Mouse (Mus musculus) neural tube, embryonic 13.5 days (tissue): Measurements from ENCODE around the gene Tigd4. TPM values are rescaled to one million over a fixed set of nuclear protein-coding genes. Genes with fewer than 3 reads are reported as not detected.
A peak's percentile ranks its signal among the peaks of the same experiment; 100 is the strongest.
"Not testable (repeated sequence)": the region's sequence is repeated elsewhere in the genome, so short reads cannot be mapped to it uniquely, and the experiment has no call there.

Experiments used
- ATAC-seq: fragments of 200-750 bp; cut with Nextera tagmentation; 2 replicates; pipeline ENCODE4 v1.8.0; 2017; ENCODE audit warnings: low read depth, mild to moderate bottlenecking, moderate TSS enrichment, moderate library complexity
- H3K27ac ChIP-seq: fragments of 300-500 bp; sonication (generic); replicated peaks from 2 replicates; pipeline ENCODE4 v1.5.1; 2015; ENCODE audit warnings: moderate library complexity, mild to moderate bottlenecking, inconsistent platforms
- H3K27me3 ChIP-seq: fragments of 300-500 bp; sonication (generic); 2 replicates; pipeline ENCODE4 v1.6.1; 2015; ENCODE audit warnings: mild to moderate bottlenecking, inconsistent platforms
- H3K36me3 ChIP-seq: fragments of 300-500 bp; sonication (generic); 2 replicates; pipeline ENCODE4 v1.6.1; 2015; ENCODE audit warnings: mild to moderate bottlenecking, inconsistent platforms
- H3K4me1 ChIP-seq: fragments of 300-500 bp; sonication (generic); replicated peaks from 2 replicates; pipeline ENCODE4 v1.6.1; 2015; ENCODE audit warnings: inconsistent platforms
- H3K4me2 ChIP-seq: fragments of 300-500 bp; sonication (generic); 2 replicates; pipeline ENCODE4 v1.6.1; 2015; ENCODE audit warnings: inconsistent platforms, mild to moderate bottlenecking, moderate library complexity
- H3K4me3 ChIP-seq: fragments of 300-500 bp; sonication (generic); 2 replicates; pipeline ENCODE4 v1.5.1; 2015; ENCODE audit warnings: mild to moderate bottlenecking, inconsistent platforms
- H3K9ac ChIP-seq: fragments of 300-500 bp; sonication (generic); 2 replicates; pipeline ENCODE4 v1.6.1; 2015; ENCODE audit warnings: moderate library complexity, mild to moderate bottlenecking, inconsistent platforms
- H3K9me3 ChIP-seq: fragments of 300-500 bp; sonication (generic); 2 replicates; pipeline ENCODE4 v1.6.1; 2016; ENCODE audit warnings: inconsistent platforms
- WGBS: fragments of 180-500 bp; shearing (Covaris S2); methylation state at CpG from one replicate; pipeline ENCODE4 v1.1.7; 2015; 5-methylcytosine and 5-hydroxymethylcytosine counted together
- polyA plus RNA-seq: library from polyadenylated mRNA; unstranded; fragments of >200 nt; fragmentation: Nextera tagmentation; extraction: Ambion mirVana; gene quantifications from 2 replicates; pipeline ENCODE4 v1.2.1, GENCODE M21; 2015

Tigd4 gene
- polyA plus RNA-seq: 0.19 TPM in 1 of 2 replicates, not detected in the other

- peaks cover 7% of the 10 kb centered on the region for H3K4me1 ChIP-seq
- ATAC-seq: no peak
- no peak within 1 kb of the TSS for H3K4me3 ChIP-seq
- no peak within 1 kb of the TSS for H3K4me2 ChIP-seq
- no peak within 1 kb of the TSS for H3K9ac ChIP-seq
- H3K27ac ChIP-seq: no peak within 1 kb of the TSS
- no peaks in the 10 kb centered on the region for H3K36me3 ChIP-seq
- WGBS: 91% methylated on average over 2 of the region's 2 CpGs
- H3K9me3 ChIP-seq: no peaks in the 10 kb centered on the region
- peaks cover 7% of the 10 kb centered on the region; the same call in 1 of the 2 replicates for H3K27me3 ChIP-seq
Observed at GRCm38 (mm10) chr3:84593274-84593673, at the start of gene Tigd4. Gene Tigd4 (plus strand): TSS chr3:84593574.

- no peaks in the 10 kb centered on the region for H3K27me3 ChIP-seq
- no peaks in the 10 kb centered on the region for H3K36me3 ChIP-seq
- H3K4me2 ChIP-seq: no peak overlapping the region
- no peak overlapping the region for H3K9ac ChIP-seq
- no peaks in the 10 kb centered on the region for H3K9me3 ChIP-seq
- no peak overlapping the region for H3K4me3 ChIP-seq
- H3K4me1 ChIP-seq: no peaks in the 10 kb centered on the region
- WGBS: 77% methylated on average over 8 of the region's 8 CpGs
- ATAC-seq: no peak
- H3K27ac ChIP-seq: no peak overlapping the region
Observed at GRCm38 (mm10) chr3:84547177-84547576, 46.2 kb upstream of the Tigd4 start.

GRCm38 (mm10) chr3:84555780-84556179, 37.6 kb upstream of the Tigd4 start:
- ATAC-seq: no peak
- Histone ChIP-seq H3K4me2 (no peak overlapping the region), H3K9ac (no peak overlapping the region), H3K4me1 (0 out of 2 replicates have a peak, but pooled peaks cover 3% of the 10 kb centered on the region), H3K27ac (no peak overlapping the region), H3K9me3 (no peaks in the 10 kb centered on the region), H3K27me3 (no peaks in the 10 kb centered on the region), H3K36me3 (no peaks in the 10 kb centered on the region), H3K4me3 (no peak overlapping the region)
- WGBS: 81% methylated on average over 3 of the region's 3 CpGs

GRCm38 (mm10) chr3:84558301-84558700, 35.1 kb upstream of the Tigd4 start:
- no peaks in the 10 kb centered on the region for H3K36me3 ChIP-seq
- H3K4me3 ChIP-seq: no peak overlapping the region
- no peak overlapping the region for H3K9ac ChIP-seq
- no peaks in the 10 kb centered on the region for H3K9me3 ChIP-seq
- no peak overlapping the region for H3K27ac ChIP-seq
- WGBS: 94% methylated on average over 3 of the region's 3 CpGs
- H3K4me1 ChIP-seq: peaks cover 3% of the 10 kb centered on the region; the same call in 1 of the 2 replicates
- H3K4me2 ChIP-seq: no peak overlapping the region
- H3K27me3 ChIP-seq: no peaks in the 10 kb centered on the region
- no peak for ATAC-seq

GRCm38 (mm10) chr3:84562911-84563310, 30.5 kb upstream of the Tigd4 start:
- not testable (repeated sequence) for H3K9me3 ChIP-seq, H3K36me3 ChIP-seq, H3K27me3 ChIP-seq, H3K4me2 ChIP-seq, H3K27ac ChIP-seq, ATAC-seq, H3K4me1 ChIP-seq, H3K9ac ChIP-seq, H3K4me3 ChIP-seq
- WGBS: 90% methylated on average over 2 of the region's 2 CpGs

GRCm38 (mm10) chr3:84563415-84563814, 30.0 kb upstream of the Tigd4 start:
- Histone ChIP-seq H3K9me3 (no peaks in the 10 kb centered on the region), H3K27me3 (no peaks in the 10 kb centered on the region), H3K9ac (no peak overlapping the region), H3K4me1 (peaks cover 2% of the 10 kb centered on the region; the same call in 1 of the 2 replicates), H3K4me3 (no peak overlapping the region), H3K36me3 (no peaks in the 10 kb centered on the region), H3K27ac (no peak overlapping the region), H3K4me2 (no peak overlapping the region)
- ATAC-seq: no peak
- 93% methylated on average over 4 of the region's 4 CpGs for WGBS

- Histone ChIP-seq H3K4me2 (no peak overlapping the region), H3K4me1 (0 out of 2 replicates have a peak, but pooled peaks cover 9% of the 10 kb centered on the region), H3K27me3 (no peaks in the 10 kb centered on the region), H3K4me3 (no peak overlapping the region), H3K9ac (no peak overlapping the region), H3K27ac (no peak overlapping the region), H3K36me3 (no peaks in the 10 kb centered on the region), H3K9me3 (no peaks in the 10 kb centered on the region)
- no peak for ATAC-seq
- WGBS: 93% methylated on average over 6 of the region's 6 CpGs
Observed at GRCm38 (mm10) chr3:84568540-84568939, 24.8 kb upstream of the Tigd4 start.

- Histone ChIP-seq H3K4me1 (0 out of 2 replicates have a peak, but pooled peaks cover 9% of the 10 kb centered on the region), H3K4me3 (no peak overlapping the region), H3K9me3 (no peaks in the 10 kb centered on the region), H3K27ac (no peak overlapping the region), H3K36me3 (no peaks in the 10 kb centered on the region), H3K27me3 (no peaks in the 10 kb centered on the region), H3K9ac (no peak overlapping the region), H3K4me2 (no peak overlapping the region)
- no peak for ATAC-seq
- 65% methylated on average over 6 of the region's 6 CpGs for WGBS
Observed at GRCm38 (mm10) chr3:84569587-84569986, 23.8 kb upstream of the Tigd4 start.

- H3K27ac ChIP-seq: no peak overlapping the region
- no peak for ATAC-seq
- H3K36me3 ChIP-seq: no peaks in the 10 kb centered on the region
- H3K4me2 ChIP-seq: no peak overlapping the region
- 80% methylated on average over 3 of the region's 3 CpGs for WGBS
- no peaks in the 10 kb centered on the region for H3K9me3 ChIP-seq
- H3K9ac ChIP-seq: no peak overlapping the region
- H3K4me3 ChIP-seq: no peak overlapping the region
- 0 out of 2 replicates have a peak, but pooled peaks cover 9% of the 10 kb centered on the region for H3K4me1 ChIP-seq
- no peaks in the 10 kb centered on the region for H3K27me3 ChIP-seq
Observed at GRCm38 (mm10) chr3:84570501-84570900, 22.9 kb upstream of the Tigd4 start.

- H3K9ac ChIP-seq: 0 out of 2 replicates have a peak overlapping the region, but pooled peaks have one; percentile 88
- peak overlapping the region; percentile 87 for H3K4me3 ChIP-seq
Observed at GRCm38 (mm10) chr3:84580716-84581115, 12.7 kb upstream of the Tigd4 start.

GRCm38 (mm10) chr3:84581696-84582022, 11.7 kb upstream of the Tigd4 start:
- peak overlapping the region; percentile 91 for H3K4me2 ChIP-seq
- no peaks in the 10 kb centered on the region for H3K36me3 ChIP-seq
- H3K9me3 ChIP-seq: no peaks in the 10 kb centered on the region
- ATAC-seq: no peak
- H3K27me3 ChIP-seq: no peaks in the 10 kb centered on the region
- peak overlapping the region; percentile 88 for H3K9ac ChIP-seq
- H3K27ac ChIP-seq: peak overlapping the region; percentile 88
- H3K4me3 ChIP-seq: peak overlapping the region; percentile 87
- 2% methylated on average over 4 of the region's 4 CpGs for WGBS
- H3K4me1 ChIP-seq: peaks cover 43% of the 10 kb centered on the region

More at GRCm38 (mm10) chr3:84580716-84581115, 12.7 kb upstream of the Tigd4 start:
- H3K4me2 ChIP-seq: peak overlapping the region; percentile 91
- H3K36me3 ChIP-seq: no peaks in the 10 kb centered on the region
- H3K9me3 ChIP-seq: no peaks in the 10 kb centered on the region
- 70% methylated on average over 4 of the region's 4 CpGs for WGBS
- no peak for ATAC-seq
- no peaks in the 10 kb centered on the region for H3K27me3 ChIP-seq
- peaks cover 43% of the 10 kb centered on the region for H3K4me1 ChIP-seq
- no peak overlapping the region for H3K27ac ChIP-seq

GRCm38 (mm10) chr3:84582023-84582912, 11.1 kb upstream of the Tigd4 start, which contains the start of gene Arfip1:
Gene Arfip1 (minus strand): TSS chr3:84582625.
- no peaks in the 10 kb centered on the region for H3K9me3 ChIP-seq
- H3K27ac ChIP-seq: peak within 1 kb of the TSS; percentile 88
- peaks cover 43% of the 10 kb centered on the region for H3K4me1 ChIP-seq
- H3K9ac ChIP-seq: peak within 1 kb of the TSS; percentile 88
- ATAC-seq: peak; percentile 99
- WGBS: under 1% methylated on average over 70 of the region's 70 CpGs
- H3K4me2 ChIP-seq: peak within 1 kb of the TSS; percentile 91
- no peaks in the 10 kb centered on the region for H3K36me3 ChIP-seq
- peak within 1 kb of the TSS; percentile 87 for H3K4me3 ChIP-seq
- H3K27me3 ChIP-seq: no peaks in the 10 kb centered on the region
